Mouse (Mus musculus): ENCODE measurements around the gene AF067063.
A peak's percentile ranks its signal among the peaks of the same experiment; 100 is the strongest.

- peak; percentile 13; the same call in 1 of the 2 replicates for TF ChIP-seq POLR2A (IDR thresholded peaks at IDR 0.05; ENCODE audit: control insufficient read depth, low read depth, low read length)
- no peak for TF ChIP-seq CTCF (IDR thresholded peaks at IDR 0.05; ENCODE audit: control insufficient read depth, insufficient read depth, insufficient replicate concordance, low read depth, low read length)
Observed at GRCm38 (mm10) chr13:119789851-119790717, 39.9 kb downstream of the AF067063 start.
